Mouse (Mus musculus) liver, adult 2 months (tissue): ENCODE measurements around the gene Camk2d.

Source experiments
- CTCF ChIP-seq: fragments of 200-500 bp; IDR thresholded peaks from 2 replicates; pipeline ENCODE4 v1.5.1; 2011; ENCODE audit warnings: low read depth, low read length, control low read depth
- POLR2A ChIP-seq: fragments of 200-500 bp; IDR thresholded peaks from 2 replicates; pipeline ENCODE4 v1.6.1; 2011; ENCODE audit warnings: low read length, control low read depth; ENCODE audit not compliant: insufficient read depth; ENCODE audit errors: extremely low read depth

DNA sequence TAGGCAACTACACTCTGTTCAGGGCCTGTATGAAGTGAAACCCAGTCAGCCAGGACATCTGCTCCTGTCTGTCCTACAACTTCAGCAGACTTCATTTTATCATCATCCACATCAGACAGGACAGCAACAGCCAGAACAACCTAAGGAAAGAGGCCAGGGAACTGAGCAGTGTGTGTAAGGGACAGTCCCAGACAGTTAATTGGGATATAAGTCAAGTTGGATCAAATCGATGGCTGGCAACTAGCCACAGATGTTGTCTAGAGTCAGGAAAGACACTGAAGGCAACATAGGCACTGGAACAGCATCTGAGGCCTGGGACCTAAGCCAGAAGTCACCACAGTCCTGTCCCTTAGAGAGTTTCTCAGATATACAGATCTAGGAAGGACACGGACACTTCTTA is 32.5 kb upstream of the Camk2d start:
- TF ChIP-seq POLR2A, result no peak
- TF ChIP-seq CTCF, result no peak
